Mouse (Mus musculus) liver, adult 10 weeks (tissue): Measurements from ENCODE around the gene Twist2. TPM values are rescaled to one million over a fixed set of nuclear protein-coding genes. Genes with fewer than 3 reads are reported as not detected.

Experiments
- polyA plus RNA-seq: library from polyadenylated mRNA; stranded (reverse); fragments of 350-450 nt; fragmentation: Illumina TruSeq; extraction: RNeasy Lipid Tissue Mini Kit (QIAGEN cat#74804); gene quantifications from one replicate; pipeline ENCODE4 v1.2.3, GENCODE M21; 2014; ENCODE audit warnings: low read depth, low replicate concordance

The Twist2 gene
- not detected for polyA plus RNA-seq

GRCm38 (mm10) chr1:91800967-91801843 lies at the start of gene Twist2:
Gene Twist2 (plus strand): TSS chr1:91801461.

